Mouse (Mus musculus) embryonic fibroblast, embryonic 13.5 days (primary cell): Measurements from ENCODE around the gene Tfam.
A peak's percentile ranks its signal among the peaks of the same experiment; 100 is the strongest.

Experiments
- CTCF ChIP-seq: IDR thresholded peaks from 2 replicates; pipeline ENCODE4 v1.5.1; 2011; ENCODE audit warnings: mild to moderate bottlenecking, control low read depth, low read length, moderate library complexity, borderline replicate concordance; ENCODE audit not compliant: insufficient read depth
- POLR2A ChIP-seq: IDR thresholded peaks from 2 replicates; pipeline ENCODE4 v1.6.1; 2011; ENCODE audit warnings: low read depth, mild to moderate bottlenecking, control low read depth, low read length, moderate library complexity

DNA sequence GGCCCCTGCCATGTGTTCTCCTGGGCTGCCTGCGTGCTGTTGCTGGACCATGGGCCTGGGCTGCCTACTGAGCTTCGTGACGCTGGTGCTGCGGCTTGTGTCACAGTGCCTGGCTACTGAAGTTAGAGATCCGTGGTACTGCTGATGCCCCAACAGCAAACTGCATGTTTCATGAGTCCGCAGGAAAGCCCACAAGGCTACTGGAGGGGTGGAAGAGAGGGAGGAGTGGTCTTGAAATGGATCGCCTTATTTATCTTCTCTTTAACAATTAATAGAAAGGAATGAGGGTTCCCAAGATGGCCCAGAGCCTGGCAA, at the start of gene Tfam:
- TF ChIP-seq CTCF, result no peak
- peak; percentile 60 for TF ChIP-seq POLR2A
